Mouse (Mus musculus) kidney, embryonic 16.5 days (tissue): ENCODE measurements at regions not wholly inside any gene's neighbourhood (a gene's known extent, or its start where the extent isn't known, plus 50 kb on each side); places are given as distances from the start of the nearest gene placed in this dataset.

ENCODE experiments used
- ATAC-seq: fragments of 200-750 bp; cut with Nextera tagmentation; 2 replicates; pipeline ENCODE4 v1.8.0; 2017; ENCODE audit warnings: moderate TSS enrichment; ENCODE audit not compliant: low FRiP score, low TSS enrichment
- H3K27ac ChIP-seq: fragments of 300-500 bp; sonication (generic); 2 replicates; pipeline ENCODE4 v1.5.1; 2014; ENCODE audit warnings: low read length
- H3K27me3 ChIP-seq: fragments of 300-500 bp; sonication (generic); 2 replicates; pipeline ENCODE4 v1.6.1; 2014; ENCODE audit warnings: low read length, control low read depth, mixed read lengths; ENCODE audit not compliant: insufficient read depth
- H3K36me3 ChIP-seq: fragments of 300-500 bp; sonication (generic); 2 replicates; pipeline ENCODE4 v1.6.1; 2014; ENCODE audit warnings: low read length, control low read depth, mixed read lengths; ENCODE audit not compliant: insufficient read depth
- H3K4me1 ChIP-seq: fragments of 300-500 bp; sonication (generic); 2 replicates; pipeline ENCODE4 v1.6.1; 2014; ENCODE audit warnings: low read length, control low read depth, mixed read lengths; ENCODE audit not compliant: insufficient read depth
- H3K4me2 ChIP-seq: fragments of 300-500 bp; sonication (generic); replicated peaks from 2 replicates; pipeline ENCODE4 v1.6.1; 2014; ENCODE audit warnings: low read depth, low read length
- H3K4me3 ChIP-seq: fragments of 300-500 bp; sonication (generic); 2 replicates; pipeline ENCODE4 v1.5.1; 2014; ENCODE audit warnings: mild to moderate bottlenecking, low read length
- H3K9ac ChIP-seq: fragments of 300-500 bp; sonication (generic); replicated peaks from 2 replicates; pipeline ENCODE4 v1.6.1; 2014; ENCODE audit warnings: low read length
- H3K9me3 ChIP-seq: fragments of 300-500 bp; sonication (generic); 2 replicates; pipeline ENCODE4 v1.6.1; 2016; ENCODE audit warnings: low read length, control low read depth
- WGBS: fragments of 180-500 bp; shearing (Covaris S2); extraction: QIAGEN DNeasy Blood & Tissue Kit; methylation state at CpG from one replicate; pipeline ENCODE4 v1.1.7; 2014; 5-methylcytosine and 5-hydroxymethylcytosine counted together

GRCm38 (mm10) chr3:149353958-149354357 is 363.6 kb upstream of the Adgrl2 start:
- H3K9me3 ChIP-seq = no peaks in the 10 kb centered on the region
- no peak overlapping the region for H3K27ac ChIP-seq
- WGBS = 88% methylated on average over 5 of the region's 5 CpGs
- H3K4me1 ChIP-seq = peaks cover 21% of the 10 kb centered on the region
- no peaks in the 10 kb centered on the region for H3K36me3 ChIP-seq
- H3K27me3 ChIP-seq = no peaks in the 10 kb centered on the region
- no peak for ATAC-seq
- H3K4me2 ChIP-seq = no peak overlapping the region
- no peak overlapping the region for H3K4me3 ChIP-seq
- H3K9ac ChIP-seq = no peak overlapping the region

- WGBS = 34% methylated on average over 6 of the region's 6 CpGs
Measured at GRCm38 (mm10) chr3:149352546-149352945, 362.2 kb upstream of the Adgrl2 start.

GRCm38 (mm10) chr3:149349731-149350130 is 359.4 kb upstream of the Adgrl2 start:
- no peak overlapping the region for H3K4me3 ChIP-seq
- 34% methylated on average over 6 of the region's 6 CpGs for WGBS
- ATAC-seq = no peak

More at GRCm38 (mm10) chr3:149352546-149352945, 362.2 kb upstream of the Adgrl2 start:
- H3K4me2 ChIP-seq = no peak overlapping the region
- peaks cover 11% of the 10 kb centered on the region for H3K4me1 ChIP-seq
- H3K27ac ChIP-seq = no peak overlapping the region
- H3K27me3 ChIP-seq = no peaks in the 10 kb centered on the region
- no peaks in the 10 kb centered on the region for H3K9me3 ChIP-seq
- no peak overlapping the region for H3K9ac ChIP-seq
- no peak for ATAC-seq
- no peaks in the 10 kb centered on the region for H3K36me3 ChIP-seq
- H3K4me3 ChIP-seq = no peak overlapping the region

GRCm38 (mm10) chr3:149349211-149349697 is 358.9 kb upstream of the Adgrl2 start:
- Histone ChIP-seq H3K4me2 (no peak overlapping the region), H3K4me1 (no peaks in the 10 kb centered on the region), H3K36me3 (no peaks in the 10 kb centered on the region), H3K27ac (no peak overlapping the region), H3K9me3 (no peaks in the 10 kb centered on the region), H3K9ac (no peak overlapping the region), H3K27me3 (no peaks in the 10 kb centered on the region), H3K4me3 (no peak overlapping the region)
- peak; percentile 85 for ATAC-seq
- WGBS = 36% methylated on average over 9 of the region's 9 CpGs

More at GRCm38 (mm10) chr3:149349731-149350130, 359.4 kb upstream of the Adgrl2 start:
- H3K27ac ChIP-seq = no peak overlapping the region
- H3K9me3 ChIP-seq = no peaks in the 10 kb centered on the region
- H3K36me3 ChIP-seq = no peaks in the 10 kb centered on the region
- no peaks in the 10 kb centered on the region for H3K27me3 ChIP-seq
- H3K4me1 ChIP-seq = no peaks in the 10 kb centered on the region
- H3K4me2 ChIP-seq = no peak overlapping the region
- H3K9ac ChIP-seq = no peak overlapping the region

- Histone ChIP-seq H3K27me3 (no peaks in the 10 kb centered on the region), H3K4me3 (no peak overlapping the region), H3K27ac (no peak overlapping the region), H3K4me1 (no peaks in the 10 kb centered on the region), H3K36me3 (no peaks in the 10 kb centered on the region), H3K9me3 (no peaks in the 10 kb centered on the region), H3K9ac (no peak overlapping the region), H3K4me2 (no peak overlapping the region)
- ATAC-seq = no peak
- WGBS = 83% methylated on average over 1 of the region's 1 CpGs
Measured at GRCm38 (mm10) chr3:149348459-149348971, 358.2 kb upstream of the Adgrl2 start.

GRCm38 (mm10) chr3:149347241-149347992 is 357.1 kb upstream of the Adgrl2 start:
- Histone ChIP-seq H3K9ac (no peak overlapping the region), H3K36me3 (no peaks in the 10 kb centered on the region), H3K27ac (no peak overlapping the region), H3K4me2 (no peak overlapping the region), H3K9me3 (no peaks in the 10 kb centered on the region), H3K27me3 (no peaks in the 10 kb centered on the region), H3K4me3 (no peak overlapping the region), H3K4me1 (no peaks in the 10 kb centered on the region)
- ATAC-seq = no peak
- 59% methylated on average over 6 of the region's 6 CpGs for WGBS

GRCm38 (mm10) chr3:149342511-149342910 is 352.2 kb upstream of the Adgrl2 start:
- H3K4me3 ChIP-seq = no peak overlapping the region
- H3K4me1 ChIP-seq = no peaks in the 10 kb centered on the region
- WGBS = 87% methylated on average over 6 of the region's 6 CpGs
- H3K9me3 ChIP-seq = no peaks in the 10 kb centered on the region
- H3K4me2 ChIP-seq = no peak overlapping the region
- no peaks in the 10 kb centered on the region for H3K36me3 ChIP-seq
- no peak overlapping the region for H3K9ac ChIP-seq
- no peak for ATAC-seq
- no peaks in the 10 kb centered on the region for H3K27me3 ChIP-seq
- H3K27ac ChIP-seq = no peak overlapping the region

GRCm38 (mm10) chr3:149339374-149339753 is 349.0 kb upstream of the Adgrl2 start:
- WGBS = 88% methylated on average over 3 of the region's 3 CpGs
- H3K27ac ChIP-seq = no peak overlapping the region
- no peaks in the 10 kb centered on the region for H3K9me3 ChIP-seq
- H3K9ac ChIP-seq = no peak overlapping the region
- H3K4me2 ChIP-seq = no peak overlapping the region
- no peaks in the 10 kb centered on the region for H3K4me1 ChIP-seq
- H3K4me3 ChIP-seq = no peak overlapping the region
- no peaks in the 10 kb centered on the region for H3K36me3 ChIP-seq
- ATAC-seq = no peak
- H3K27me3 ChIP-seq = no peaks in the 10 kb centered on the region

GRCm38 (mm10) chr3:149338684-149339373 is 348.5 kb upstream of the Adgrl2 start:
- no peak for ATAC-seq

GRCm38 (mm10) chr3:149335259-149335658 is 344.9 kb upstream of the Adgrl2 start:
- Histone ChIP-seq H3K9ac (no peak overlapping the region), H3K4me3 (no peak overlapping the region), H3K27me3 (no peaks in the 10 kb centered on the region), H3K9me3 (no peaks in the 10 kb centered on the region), H3K4me2 (no peak overlapping the region), H3K36me3 (no peaks in the 10 kb centered on the region), H3K27ac (no peak overlapping the region), H3K4me1 (peaks cover 5% of the 10 kb centered on the region)
- no peak for ATAC-seq
- WGBS = 82% methylated on average over 6 of the region's 6 CpGs

More at GRCm38 (mm10) chr3:149338684-149339373, 348.5 kb upstream of the Adgrl2 start:
- Histone ChIP-seq H3K36me3 (no peaks in the 10 kb centered on the region), H3K27me3 (no peaks in the 10 kb centered on the region), H3K9ac (no peak overlapping the region), H3K27ac (no peak overlapping the region), H3K4me2 (no peak overlapping the region), H3K4me3 (no peak overlapping the region), H3K4me1 (no peaks in the 10 kb centered on the region), H3K9me3 (no peaks in the 10 kb centered on the region)
- WGBS = 62% methylated on average over 7 of the region's 7 CpGs
